Mouse (Mus musculus): ENCODE data around the gene Zfp365. TPM values are rescaled to one million over a fixed set of nuclear protein-coding genes. Genes with fewer than 3 reads are reported as not detected.

Zfp365 gene
- polyA plus RNA-seq, 1 experiment: not detected

DNA sequence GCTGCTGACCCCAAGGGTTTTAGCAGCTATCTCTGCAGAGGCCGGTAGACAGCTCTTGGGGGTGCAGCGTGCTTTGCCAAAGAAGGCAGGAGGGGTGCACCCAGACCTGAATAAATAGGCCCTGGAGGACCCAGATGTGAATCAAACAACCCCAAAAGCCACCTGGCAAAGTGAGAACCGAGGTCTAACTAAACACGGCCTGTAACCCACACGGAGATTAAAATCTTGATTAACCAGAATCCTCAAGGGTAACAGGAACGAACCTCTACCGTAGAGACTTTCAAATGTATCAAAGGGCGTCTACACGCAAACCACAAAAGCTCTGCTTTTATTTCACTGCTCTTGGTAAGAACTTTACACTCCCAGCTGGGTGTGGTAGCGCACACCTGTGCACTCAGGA lies 24.5 kb downstream of the Zfp365 start:
- Histone ChIP-seq H3K4me1 (ENCODE audit: control insufficient read depth, insufficient read depth, insufficient read length, low read length) (no peaks in the 10 kb centered on the region), H3K4me3 (ENCODE audit: insufficient read depth, low read depth, low read length) (no peak overlapping the region), H3K27ac (replicated peaks; ENCODE audit: low read depth, low read length) (no peak overlapping the region)

DNA sequence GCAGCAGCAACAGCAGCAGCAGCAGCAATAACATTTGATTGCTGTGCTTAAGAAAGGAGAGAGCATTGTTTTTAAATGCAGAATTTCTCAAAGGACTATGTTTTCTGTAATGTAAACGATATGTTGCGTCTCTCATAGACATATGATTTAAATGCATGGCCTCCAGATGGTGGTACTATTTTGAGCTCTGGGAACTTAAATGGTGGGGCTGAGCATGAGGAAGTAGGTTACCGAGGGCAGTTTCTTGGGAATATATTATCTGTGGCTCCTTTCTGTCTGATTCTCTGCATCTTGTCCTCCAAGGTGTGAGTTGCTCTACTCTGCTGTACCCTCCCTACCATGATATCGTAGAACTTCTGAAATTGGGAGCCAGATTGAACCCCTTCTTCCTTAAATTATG lies 31.8 kb downstream of the Zfp365 start:
- H3K27ac ChIP-seq (replicated peaks; ENCODE audit: low read depth, low read length): no peak overlapping the region
- no peak overlapping the region for H3K4me3 ChIP-seq (ENCODE audit: insufficient read depth, low read depth, low read length)
- no peaks in the 10 kb centered on the region for H3K4me1 ChIP-seq (ENCODE audit: control insufficient read depth, insufficient read depth, insufficient read length, low read length)

DNA sequence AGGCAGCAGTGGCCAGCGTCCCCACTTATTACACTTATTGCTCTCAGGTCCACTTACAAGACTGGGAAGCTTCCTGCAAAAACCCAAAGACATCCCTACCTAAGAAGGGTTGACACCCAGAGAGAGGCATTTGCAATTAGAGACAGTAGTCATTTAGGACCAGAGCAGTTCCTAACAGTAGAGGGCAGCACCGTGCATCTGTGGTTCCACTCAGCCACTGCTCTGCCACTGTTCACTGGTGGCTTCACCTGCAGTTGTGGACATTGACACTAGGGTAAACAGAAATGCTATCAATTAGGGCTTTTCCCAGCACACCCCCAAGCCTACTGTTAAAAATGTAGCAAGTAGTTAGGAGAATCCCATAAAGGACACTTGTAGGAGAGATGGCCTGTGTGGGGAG lies 40.7 kb downstream of the Zfp365 start:
- no peaks in the 10 kb centered on the region for H3K4me1 ChIP-seq (ENCODE audit: control insufficient read depth, insufficient read depth, insufficient read length, low read length)
- no peak overlapping the region for H3K27ac ChIP-seq (replicated peaks; ENCODE audit: low read depth, low read length)
- no peak overlapping the region for H3K4me3 ChIP-seq (ENCODE audit: insufficient read depth, low read depth, low read length)

DNA sequence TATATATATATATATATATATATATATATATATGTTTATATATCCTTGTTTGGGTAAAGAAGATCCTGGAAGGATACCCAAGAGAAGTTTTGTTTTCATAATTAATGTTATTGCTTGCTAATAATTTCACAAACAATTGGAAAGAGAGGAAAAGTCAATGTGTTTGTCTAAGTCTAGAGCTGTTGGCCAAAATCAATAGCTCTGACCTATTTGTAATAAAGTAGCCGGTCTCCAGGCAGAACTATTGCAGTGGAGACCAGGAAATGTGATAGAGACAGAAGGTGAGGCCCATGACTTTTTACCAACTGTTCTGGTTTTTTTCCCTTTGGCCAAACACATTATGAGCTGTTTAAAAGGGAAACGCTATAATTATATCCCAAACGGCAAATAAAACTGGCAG lies 44.2 kb downstream of the Zfp365 start:
- Histone ChIP-seq H3K27ac (replicated peaks; ENCODE audit: low read depth, low read length) (no peak overlapping the region), H3K4me1 (ENCODE audit: control insufficient read depth, insufficient read depth, insufficient read length, low read length) (no peaks in the 10 kb centered on the region), H3K4me3 (ENCODE audit: insufficient read depth, low read depth, low read length) (no peak overlapping the region)

DNA sequence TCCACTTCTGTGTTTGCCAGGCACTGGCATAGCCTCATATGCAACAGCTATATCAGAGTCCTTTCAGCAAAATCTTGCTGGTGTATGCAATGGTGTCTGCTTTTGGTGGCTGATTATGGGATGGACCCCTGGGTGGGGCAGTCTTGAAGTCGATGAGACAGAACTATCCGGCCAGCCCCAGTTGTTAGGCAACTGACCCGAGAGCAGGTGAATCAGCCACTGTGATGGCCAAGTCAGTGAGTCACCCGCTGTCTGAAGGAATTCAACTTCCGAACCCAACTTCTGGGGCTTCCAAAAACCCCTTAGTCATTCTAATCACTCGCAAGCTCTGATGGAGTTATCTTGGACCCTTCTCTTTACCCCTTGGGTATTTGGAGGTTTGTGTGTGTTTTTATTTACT lies 46.6 kb downstream of the Zfp365 start:
- Histone ChIP-seq H3K4me3 (ENCODE audit: insufficient read depth, low read depth, low read length) (no peak overlapping the region), H3K27ac (replicated peaks; ENCODE audit: low read depth, low read length) (no peak overlapping the region), H3K4me1 (ENCODE audit: control insufficient read depth, insufficient read depth, insufficient read length, low read length) (no peaks in the 10 kb centered on the region)

DNA sequence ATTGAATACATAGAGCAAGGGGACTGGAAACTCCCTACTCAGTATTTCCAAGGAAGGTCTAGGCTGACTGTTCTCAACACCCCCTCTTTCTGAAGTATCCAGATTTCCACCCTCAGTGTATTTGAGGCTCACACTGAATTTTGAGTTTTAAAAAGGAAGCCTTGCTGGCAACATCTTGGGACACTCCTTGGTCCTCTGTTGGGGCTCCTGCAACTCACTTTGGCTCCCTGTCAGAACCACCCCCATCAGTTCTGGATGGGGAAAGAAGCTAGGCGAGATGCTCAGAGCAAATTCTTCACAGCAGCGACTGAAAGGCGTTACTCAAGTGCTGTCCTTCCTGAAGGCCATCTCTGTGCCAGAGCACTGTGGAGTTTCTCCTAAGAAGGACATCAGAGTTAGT lies 47.4 kb downstream of the Zfp365 start:
- Histone ChIP-seq H3K4me1 (ENCODE audit: control insufficient read depth, insufficient read depth, insufficient read length, low read length) (no peaks in the 10 kb centered on the region), H3K27ac (replicated peaks; ENCODE audit: low read depth, low read length) (no peak overlapping the region), H3K4me3 (ENCODE audit: insufficient read depth, low read depth, low read length) (no peak overlapping the region)

DNA sequence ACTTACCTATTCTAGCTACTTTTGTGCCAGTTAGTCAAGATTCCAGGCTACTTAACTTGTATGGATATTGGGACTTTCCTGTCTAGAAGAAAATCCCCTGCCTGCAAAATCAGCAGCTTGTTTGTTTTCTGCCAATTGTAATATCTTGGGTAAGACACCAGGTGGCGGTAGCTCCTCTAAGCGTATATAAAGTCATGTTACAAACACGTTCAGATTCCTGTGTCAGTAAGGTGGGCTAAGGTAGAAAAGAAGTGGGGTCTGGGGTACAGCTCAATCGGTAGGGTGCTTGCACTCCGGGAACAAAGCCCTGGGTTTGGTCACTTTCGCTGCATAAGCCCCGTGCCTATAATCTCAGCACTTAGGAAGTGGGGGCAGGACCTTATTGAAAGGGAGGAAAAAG lies 50.1 kb downstream of the Zfp365 start:
- Histone ChIP-seq H3K27ac (replicated peaks; ENCODE audit: low read depth, low read length) (no peak overlapping the region), H3K4me1 (ENCODE audit: control insufficient read depth, insufficient read depth, insufficient read length, low read length) (0 out of 2 replicates have a peak, but pooled peaks cover 2% of the 10 kb centered on the region), H3K4me3 (ENCODE audit: insufficient read depth, low read depth, low read length) (no peak overlapping the region)

DNA sequence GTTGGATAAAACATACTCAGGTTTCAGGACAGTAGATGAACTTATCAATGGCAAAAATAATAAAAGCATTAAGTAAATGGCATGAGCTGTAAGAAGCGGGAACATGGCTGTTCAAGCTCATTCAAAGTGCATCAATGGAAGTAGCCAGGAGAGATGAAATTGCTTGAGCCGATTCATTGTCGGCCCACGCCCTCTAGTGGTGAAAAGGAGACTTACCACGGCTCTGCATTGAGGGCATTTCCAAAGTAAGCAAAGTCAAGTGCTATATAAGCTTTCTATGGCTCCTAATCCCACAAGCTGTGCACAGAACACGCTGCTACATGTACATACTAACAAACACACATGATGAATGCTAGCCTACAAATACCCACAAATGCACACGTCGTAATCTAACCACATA lies 53.6 kb downstream of the Zfp365 start:
- H3K4me1 ChIP-seq (ENCODE audit: control insufficient read depth, insufficient read depth, insufficient read length, low read length): 0 out of 2 replicates have a peak, but pooled peaks cover 2% of the 10 kb centered on the region
- no peak overlapping the region for H3K27ac ChIP-seq (replicated peaks; ENCODE audit: low read depth, low read length)
- no peak overlapping the region for H3K4me3 ChIP-seq (ENCODE audit: insufficient read depth, low read depth, low read length)

DNA sequence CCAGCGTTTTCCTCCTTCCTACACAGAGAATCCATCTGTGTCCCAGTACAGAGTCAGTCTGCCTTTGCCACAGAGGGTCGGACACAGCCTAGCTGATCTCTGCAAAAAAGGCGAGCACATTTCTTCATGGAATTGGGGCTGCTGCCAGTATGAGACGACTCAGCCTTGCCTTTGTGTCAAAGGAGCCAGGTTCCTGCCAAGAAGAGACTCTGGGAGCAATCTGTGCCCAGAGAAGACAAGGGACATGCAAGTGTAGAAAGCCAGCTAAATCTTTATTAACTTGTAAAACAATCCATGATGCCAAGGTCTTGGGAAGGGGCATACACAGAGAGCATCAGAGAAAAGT lies 54.9 kb downstream of the Zfp365 start:
- H3K27ac ChIP-seq (replicated peaks; ENCODE audit: low read depth, low read length): no peak overlapping the region
- H3K4me3 ChIP-seq (ENCODE audit: insufficient read depth, low read depth, low read length): no peak overlapping the region
- 0 out of 2 replicates have a peak, but pooled peaks cover 2% of the 10 kb centered on the region for H3K4me1 ChIP-seq (ENCODE audit: control insufficient read depth, insufficient read depth, insufficient read length, low read length)

DNA sequence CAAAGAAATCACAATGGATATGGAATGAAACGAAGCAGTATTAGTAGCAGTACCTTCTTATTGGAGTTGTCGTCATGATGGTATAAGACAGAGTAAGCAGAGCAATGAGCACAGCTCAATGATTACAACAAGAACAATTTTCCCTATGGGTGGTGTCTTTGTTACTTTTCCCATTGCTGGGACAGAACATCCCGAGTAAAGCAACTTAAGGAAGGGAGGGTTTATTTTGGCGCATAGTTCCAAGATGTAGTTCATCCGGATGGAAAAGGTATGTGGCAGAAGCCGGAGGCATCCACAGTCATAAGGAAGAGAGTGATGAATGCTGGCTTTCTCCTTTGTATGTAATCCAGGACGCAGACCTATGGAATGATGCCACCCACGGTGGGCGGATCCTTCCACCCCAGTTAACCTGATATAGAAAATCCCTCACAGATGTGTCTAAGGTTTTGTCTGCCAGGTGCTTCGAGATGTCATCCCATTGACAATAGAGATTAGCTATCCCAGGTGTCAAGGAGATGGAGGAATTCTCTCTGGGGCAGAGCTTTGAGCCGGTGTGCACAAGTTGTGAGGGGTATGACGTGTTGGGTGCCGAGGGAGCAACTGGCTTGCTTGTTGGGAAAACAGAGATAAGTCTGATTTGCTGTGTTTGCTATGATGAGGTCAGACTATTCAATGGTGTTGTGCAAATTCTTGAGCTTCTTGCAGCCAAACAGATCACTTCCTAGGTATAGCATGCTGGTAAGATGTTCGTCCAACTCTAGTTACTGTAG lies 55.5 kb downstream of the Zfp365 start:
- no peak overlapping the region for H3K4me3 ChIP-seq (ENCODE audit: insufficient read depth, low read depth, low read length)
- H3K4me1 ChIP-seq (ENCODE audit: control insufficient read depth, insufficient read depth, insufficient read length, low read length): 0 out of 2 replicates have a peak, but pooled peaks cover 2% of the 10 kb centered on the region
- no peak overlapping the region for H3K27ac ChIP-seq (replicated peaks; ENCODE audit: low read depth, low read length)

DNA sequence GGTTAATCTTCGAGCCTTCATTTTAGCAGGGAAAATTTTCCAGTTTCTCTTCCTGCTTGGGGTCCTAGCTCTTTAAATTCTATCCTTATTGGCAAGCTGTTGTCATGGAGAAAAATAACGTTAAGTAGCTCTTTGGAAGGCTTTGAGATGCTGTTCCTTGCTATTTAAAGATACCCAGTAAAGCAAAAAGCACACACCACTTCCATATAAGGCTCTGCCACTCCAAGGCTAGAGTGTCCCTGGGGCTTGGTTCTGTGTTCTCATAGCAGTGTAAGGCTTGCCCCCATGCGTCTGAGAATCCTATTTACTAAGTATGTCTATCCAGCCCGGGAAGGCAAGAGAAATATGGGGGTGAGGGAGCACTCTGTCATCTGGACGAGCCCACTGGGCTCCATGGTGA lies 56.7 kb downstream of the Zfp365 start:
- Histone ChIP-seq H3K27ac (replicated peaks; ENCODE audit: low read depth, low read length) (0 out of 2 replicates have a peak overlapping the region, but pooled peaks have one; percentile 12), H3K4me1 (ENCODE audit: control insufficient read depth, insufficient read depth, insufficient read length, low read length) (0 out of 2 replicates have a peak, but pooled peaks cover 2% of the 10 kb centered on the region), H3K4me3 (ENCODE audit: insufficient read depth, low read depth, low read length) (no peak overlapping the region)

DNA sequence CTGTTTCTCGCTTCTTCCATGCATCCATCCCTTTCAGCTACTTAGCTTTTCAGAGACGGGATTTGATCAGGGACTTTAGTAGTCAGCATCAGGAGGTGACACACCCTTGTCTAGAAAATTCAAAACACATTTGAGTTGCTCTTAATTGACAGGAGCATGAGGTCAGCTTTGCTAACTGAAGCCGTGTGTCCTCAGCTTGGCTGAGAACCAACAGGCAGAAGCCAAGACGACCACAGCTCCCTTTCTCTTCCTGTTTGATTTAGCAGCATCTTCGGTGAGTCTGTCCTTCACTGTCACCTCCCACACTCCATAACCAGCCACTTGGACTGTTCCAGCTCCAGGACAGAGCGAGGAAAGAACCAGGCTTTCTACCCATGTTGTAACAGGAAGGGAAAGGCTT lies 60.1 kb downstream of the Zfp365 start:
- H3K4me1 ChIP-seq (ENCODE audit: control insufficient read depth, insufficient read depth, insufficient read length, low read length): no peaks in the 10 kb centered on the region
- H3K4me3 ChIP-seq (ENCODE audit: insufficient read depth, low read depth, low read length): no peak overlapping the region
- H3K27ac ChIP-seq (replicated peaks; ENCODE audit: low read depth, low read length): no peak overlapping the region

DNA sequence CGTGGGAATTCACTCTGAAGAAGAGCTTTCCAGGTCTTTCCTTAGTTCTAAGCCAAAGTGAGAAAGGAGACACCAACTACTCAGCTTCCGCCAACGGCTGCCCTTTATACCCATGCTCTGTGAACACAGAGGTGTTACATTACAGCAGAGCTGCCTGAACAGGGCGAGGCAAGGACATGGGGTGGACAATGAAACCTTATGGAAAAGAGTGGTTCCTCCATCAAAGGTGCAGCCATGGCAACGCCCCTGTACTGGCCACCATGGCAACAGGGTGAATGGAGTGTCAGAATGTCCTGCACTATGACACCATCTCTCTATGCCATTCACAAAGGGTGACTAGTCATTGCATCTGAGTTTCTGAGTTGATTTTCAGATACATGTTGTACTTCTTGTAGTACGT lies 61.4 kb downstream of the Zfp365 start:
- Histone ChIP-seq H3K4me1 (ENCODE audit: control insufficient read depth, insufficient read depth, insufficient read length, low read length) (no peaks in the 10 kb centered on the region), H3K27ac (replicated peaks; ENCODE audit: low read depth, low read length) (no peak overlapping the region), H3K4me3 (ENCODE audit: insufficient read depth, low read depth, low read length) (no peak overlapping the region)

DNA sequence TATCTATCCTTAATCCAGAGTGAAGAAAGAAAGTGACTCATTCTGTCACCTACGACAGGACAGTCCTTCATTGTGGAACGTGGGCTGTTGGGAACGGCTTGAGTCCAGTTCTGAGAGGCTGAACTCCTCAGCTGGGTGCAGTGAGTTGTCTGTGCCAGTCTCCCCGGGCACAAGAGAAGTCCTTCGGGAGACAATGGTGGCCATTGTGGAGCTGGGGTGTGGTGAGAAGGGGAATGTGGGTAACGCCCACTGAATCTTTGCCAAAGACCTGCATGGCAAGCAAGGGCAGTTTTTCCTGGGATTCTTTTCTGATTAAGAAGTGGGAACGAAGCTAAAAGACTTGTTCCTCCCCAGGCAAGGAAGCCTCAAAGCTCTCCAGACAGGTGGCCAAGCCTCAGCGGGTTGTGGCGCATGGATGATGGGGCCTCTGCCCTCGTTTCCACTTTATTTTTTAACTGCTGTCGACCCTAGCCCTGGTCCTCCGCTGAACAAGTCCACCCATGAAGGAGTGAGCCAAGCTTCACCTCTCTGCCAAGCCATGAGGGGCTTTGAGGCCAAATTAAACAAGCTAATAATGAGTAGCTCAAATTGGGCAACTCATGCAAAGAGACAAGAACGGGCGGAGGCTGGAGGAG lies 66.3 kb downstream of the Zfp365 start:
- no peak overlapping the region for H3K27ac ChIP-seq (replicated peaks; ENCODE audit: low read depth, low read length)
- H3K4me1 ChIP-seq (ENCODE audit: control insufficient read depth, insufficient read depth, insufficient read length, low read length): peaks cover 2% of the 10 kb centered on the region; the same call in 1 of the 2 replicates
- no peak overlapping the region for H3K4me3 ChIP-seq (ENCODE audit: insufficient read depth, low read depth, low read length)

DNA sequence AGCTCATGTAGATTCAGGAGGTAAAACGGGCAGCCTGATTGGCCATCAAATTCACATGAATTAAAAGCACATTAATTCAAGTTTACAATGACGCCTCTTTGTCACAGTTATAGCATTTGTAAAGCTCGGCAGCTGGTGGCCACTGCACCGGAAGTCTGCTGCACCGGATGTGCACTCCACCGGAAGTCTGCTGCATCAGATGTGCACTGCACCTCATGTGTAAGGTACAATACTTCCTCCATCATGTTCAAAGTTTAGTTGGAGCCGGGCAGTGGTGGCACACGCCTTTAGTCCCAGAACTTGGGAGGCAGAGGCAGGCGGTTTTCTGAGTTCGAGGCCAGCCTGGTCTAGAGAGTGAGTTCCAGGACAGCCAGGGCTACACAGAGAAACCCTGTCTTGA lies 70.9 kb downstream of the Zfp365 start:
- Histone ChIP-seq H3K4me1 (ENCODE audit: control insufficient read depth, insufficient read depth, insufficient read length, low read length) (peaks cover 2% of the 10 kb centered on the region; the same call in 1 of the 2 replicates), H3K27ac (replicated peaks; ENCODE audit: low read depth, low read length) (no peak overlapping the region), H3K4me3 (ENCODE audit: insufficient read depth, low read depth, low read length) (no peak overlapping the region)

DNA sequence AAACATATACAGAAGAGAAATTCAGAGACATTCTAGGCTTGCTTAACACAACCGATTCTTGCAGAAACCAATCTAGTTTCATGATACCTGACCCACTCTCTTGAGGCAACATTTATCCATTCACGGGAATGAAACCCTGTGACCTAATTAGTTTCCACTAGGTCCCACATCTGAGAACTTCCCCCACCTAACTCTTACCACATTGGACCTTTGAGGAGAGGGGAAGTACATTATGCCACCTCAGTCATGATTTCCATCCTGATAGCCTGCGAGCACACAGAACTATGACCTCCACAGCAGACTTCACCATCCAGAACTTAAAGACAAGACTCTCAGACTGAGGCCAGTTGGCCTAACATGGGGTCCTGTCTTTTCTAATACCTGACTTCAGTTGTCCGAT lies 71.7 kb downstream of the Zfp365 start:
- peaks cover 2% of the 10 kb centered on the region; the same call in 1 of the 2 replicates for H3K4me1 ChIP-seq (ENCODE audit: control insufficient read depth, insufficient read depth, insufficient read length, low read length)
- H3K4me3 ChIP-seq (ENCODE audit: insufficient read depth, low read depth, low read length): no peak overlapping the region
- H3K27ac ChIP-seq (replicated peaks; ENCODE audit: low read depth, low read length): no peak overlapping the region
